Mouse (Mus musculus): ENCODE measurements around the gene Ppm1k. TPM values are rescaled to one million over a fixed set of nuclear protein-coding genes. Genes with fewer than 3 reads are reported as not detected.

Ppm1k gene
- polyA plus RNA-seq (2015; fragmentation: Nextera tagmentation; extraction: Ambion mirVana), result 7.0 and 7.8 TPM in 2 replicates

DNA sequence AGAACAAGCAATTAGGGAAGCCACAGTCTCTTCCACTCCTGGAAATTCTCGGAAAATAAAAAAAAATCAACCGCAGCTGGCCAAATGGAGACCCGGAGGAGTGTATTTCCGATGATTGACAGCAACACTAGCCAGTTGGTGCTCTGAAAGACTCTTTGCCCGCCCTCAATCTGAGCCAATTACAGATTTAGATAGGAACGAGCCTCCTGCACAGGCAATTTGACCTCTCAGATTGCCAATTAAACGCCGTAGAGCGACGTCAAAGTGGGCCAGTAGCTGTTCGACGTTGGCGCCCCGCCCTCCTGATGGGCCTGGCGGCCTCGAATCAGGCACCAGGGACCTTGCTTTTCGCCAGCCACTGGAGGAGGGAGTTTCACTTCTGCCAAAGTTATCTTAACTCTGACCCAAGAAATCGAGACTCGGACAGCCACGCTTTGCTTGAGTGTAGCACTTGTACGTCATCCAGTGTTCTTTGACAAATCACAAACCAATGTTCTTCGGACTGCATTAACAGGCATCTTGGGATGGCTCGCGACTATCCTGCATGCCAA, at the start of gene Ppm1k:
TSS of gene Ppm1k (minus strand) at position 83 of the 551 bp plus-strand sequence.
- H3K4me1 ChIP-seq, result peaks cover 17% of the 10 kb centered on the region
- H3K4me3 ChIP-seq, result peak within 1 kb of the TSS; percentile 77
- no peaks in the 10 kb centered on the region for H3K9me3 ChIP-seq
- 0% methylated on average over 24 of the region's 24 CpGs for WGBS
- H3K27ac ChIP-seq (replicated peaks), result peak within 1 kb of the TSS; percentile 79
- peak; percentile 99 for ATAC-seq (replicated peaks)
- H3K36me3 ChIP-seq, result no peaks in the 10 kb centered on the region
- no peaks in the 10 kb centered on the region for H3K27me3 ChIP-seq
- H3K4me2 ChIP-seq (replicated peaks), result peak within 1 kb of the TSS; percentile 86
- H3K9ac ChIP-seq (replicated peaks), result peak within 1 kb of the TSS; percentile 80

GRCm38 (mm10) chr6:57582356-57582755, 47.1 kb upstream of the Ppm1k start:
- Histone ChIP-seq H3K4me1 (peaks cover 6% of the 10 kb centered on the region), H3K9me3 (no peaks in the 10 kb centered on the region), H3K27ac (replicated peaks) (no peak overlapping the region), H3K4me2 (replicated peaks) (no peak overlapping the region), H3K4me3 (no peak overlapping the region), H3K36me3 (no peaks in the 10 kb centered on the region), H3K9ac (replicated peaks) (no peak overlapping the region), H3K27me3 (no peaks in the 10 kb centered on the region)
- ATAC-seq (replicated peaks), result no peak
- 86% methylated on average over 4 of the region's 4 CpGs for WGBS

DNA sequence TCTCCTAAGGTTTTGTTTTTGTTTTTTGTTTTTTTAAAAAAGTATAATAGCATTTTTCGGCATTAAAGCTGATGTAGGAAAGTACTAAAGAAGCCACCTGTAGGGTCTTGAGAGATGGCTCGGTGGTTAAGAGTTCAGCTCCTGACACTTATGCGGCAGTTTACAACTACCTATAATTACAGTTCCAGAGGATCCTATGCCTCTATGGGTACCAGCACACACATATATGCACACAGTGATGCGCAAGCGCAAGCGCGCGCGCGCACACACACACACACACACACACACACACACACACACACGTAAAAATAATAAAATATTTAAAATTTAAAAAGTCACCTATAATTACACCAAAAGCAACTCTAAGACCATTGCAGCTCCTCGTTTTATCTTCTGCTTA, 46.3 kb upstream of the Ppm1k start:
- peaks cover 6% of the 10 kb centered on the region for H3K4me1 ChIP-seq
- H3K36me3 ChIP-seq, result no peaks in the 10 kb centered on the region
- no peaks in the 10 kb centered on the region for H3K27me3 ChIP-seq
- WGBS, result 88% methylated on average over 12 of the region's 12 CpGs
- no peaks in the 10 kb centered on the region for H3K9me3 ChIP-seq
- peak overlapping the region; percentile 37; the same call in 1 of the 2 replicates for H3K4me3 ChIP-seq
- no peak for ATAC-seq (replicated peaks)
- H3K27ac ChIP-seq (replicated peaks), result no peak overlapping the region
- H3K4me2 ChIP-seq (replicated peaks), result peak overlapping the region; percentile 57; the same call in 1 of the 2 replicates
- no peak overlapping the region for H3K9ac ChIP-seq (replicated peaks)

DNA sequence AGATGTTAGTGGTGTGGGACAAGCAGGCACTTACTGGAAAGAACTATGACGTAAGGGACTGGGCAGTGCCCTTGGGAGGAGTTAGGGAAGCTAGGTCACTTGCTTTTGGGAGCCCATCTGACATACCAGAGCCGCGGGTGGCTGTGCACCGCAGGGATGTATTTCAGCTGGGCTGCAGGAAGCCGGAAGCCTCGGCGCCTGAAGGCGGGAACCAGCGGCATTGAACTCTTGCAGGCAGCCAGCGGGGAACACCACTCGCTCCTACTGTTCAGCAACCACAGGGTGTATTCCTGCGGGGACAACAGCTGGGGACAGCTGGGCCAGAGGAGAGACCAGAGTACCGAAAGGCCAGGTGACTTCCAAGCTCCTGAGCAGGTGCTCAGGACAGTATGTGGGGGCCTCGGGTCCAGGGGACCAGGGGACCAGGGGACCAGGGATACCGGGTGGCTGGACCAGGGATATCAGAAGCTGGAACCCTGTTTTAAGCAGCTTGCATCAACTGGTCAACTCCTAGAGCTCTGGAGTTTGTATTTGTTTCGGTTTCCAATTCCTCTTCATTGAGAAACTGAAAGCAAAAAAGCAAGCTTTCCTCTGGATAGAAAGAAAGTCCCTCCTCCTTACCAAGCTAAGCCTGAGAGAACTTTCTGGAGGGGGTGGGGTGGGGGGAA, 45.7 kb upstream of the Ppm1k start, which contains the start of gene Herc6:
TSS of gene Herc6 (plus strand) at position 120 of the 668 bp plus-strand sequence.
- H3K4me1 ChIP-seq, result peaks cover 6% of the 10 kb centered on the region
- no peaks in the 10 kb centered on the region for H3K9me3 ChIP-seq
- peak within 1 kb of the TSS; percentile 57 for H3K4me2 ChIP-seq (replicated peaks)
- H3K9ac ChIP-seq (replicated peaks), result peak within 1 kb of the TSS; percentile 31; the same call in 1 of the 2 replicates
- peak; percentile 81 for ATAC-seq (replicated peaks)
- WGBS, result 3% methylated on average over 16 of the region's 16 CpGs
- H3K36me3 ChIP-seq, result no peaks in the 10 kb centered on the region
- H3K27me3 ChIP-seq, result no peaks in the 10 kb centered on the region
- H3K4me3 ChIP-seq, result peak within 1 kb of the TSS; percentile 37
- H3K27ac ChIP-seq (replicated peaks), result no peak within 1 kb of the TSS

- Histone ChIP-seq H3K27me3 (no peaks in the 10 kb centered on the region), H3K4me3 (no peak overlapping the region), H3K4me2 (replicated peaks) (no peak overlapping the region), H3K4me1 (no peaks in the 10 kb centered on the region), H3K27ac (replicated peaks) (no peak overlapping the region), H3K9ac (replicated peaks) (no peak overlapping the region), H3K9me3 (no peaks in the 10 kb centered on the region), H3K36me3 (no peaks in the 10 kb centered on the region)
- ATAC-seq (replicated peaks), result no peak
These were observed 36.3 kb upstream of the Ppm1k start for GRCm38 (mm10) chr6:57571587-57571986.

GRCm38 (mm10) chr6:57570170-57570974, 35.1 kb upstream of the Ppm1k start:
- Histone ChIP-seq H3K27me3 (no peaks in the 10 kb centered on the region), H3K4me2 (replicated peaks) (no peak overlapping the region), H3K4me3 (no peak overlapping the region), H3K27ac (replicated peaks) (no peak overlapping the region), H3K9ac (replicated peaks) (no peak overlapping the region), H3K36me3 (no peaks in the 10 kb centered on the region), H3K9me3 (no peaks in the 10 kb centered on the region), H3K4me1 (no peaks in the 10 kb centered on the region)
- ATAC-seq (replicated peaks), result peak; percentile 87
- 14% methylated on average over 6 of the region's 6 CpGs for WGBS

DNA sequence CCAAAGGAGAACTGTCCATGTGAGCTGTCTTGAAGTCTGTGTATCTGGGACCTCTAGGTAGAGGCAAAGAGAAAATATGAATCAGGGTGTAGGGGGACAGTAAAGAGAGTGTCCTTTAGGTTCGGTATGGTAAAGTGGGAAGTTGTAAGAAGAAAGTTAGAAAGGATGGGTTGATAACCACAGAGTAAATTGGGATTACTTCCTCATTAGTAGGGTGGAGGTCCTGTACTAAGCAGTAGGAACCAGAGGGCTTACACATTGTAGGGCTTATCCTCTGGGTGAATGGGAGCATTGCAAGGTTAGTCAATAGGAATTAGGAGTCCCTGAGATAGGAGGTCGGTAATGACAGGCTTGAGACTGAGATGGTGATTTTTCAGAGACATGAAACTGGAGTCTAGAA, 32.4 kb upstream of the Ppm1k start:
- no peaks in the 10 kb centered on the region for H3K9me3 ChIP-seq
- no peak overlapping the region for H3K27ac ChIP-seq (replicated peaks)
- H3K27me3 ChIP-seq, result no peaks in the 10 kb centered on the region
- ATAC-seq (replicated peaks), result no peak
- no peak overlapping the region for H3K9ac ChIP-seq (replicated peaks)
- H3K4me2 ChIP-seq (replicated peaks), result no peak overlapping the region
- H3K36me3 ChIP-seq, result no peaks in the 10 kb centered on the region
- H3K4me3 ChIP-seq, result no peak overlapping the region
- H3K4me1 ChIP-seq, result no peaks in the 10 kb centered on the region
- WGBS, result 90% methylated on average over 2 of the region's 2 CpGs

DNA sequence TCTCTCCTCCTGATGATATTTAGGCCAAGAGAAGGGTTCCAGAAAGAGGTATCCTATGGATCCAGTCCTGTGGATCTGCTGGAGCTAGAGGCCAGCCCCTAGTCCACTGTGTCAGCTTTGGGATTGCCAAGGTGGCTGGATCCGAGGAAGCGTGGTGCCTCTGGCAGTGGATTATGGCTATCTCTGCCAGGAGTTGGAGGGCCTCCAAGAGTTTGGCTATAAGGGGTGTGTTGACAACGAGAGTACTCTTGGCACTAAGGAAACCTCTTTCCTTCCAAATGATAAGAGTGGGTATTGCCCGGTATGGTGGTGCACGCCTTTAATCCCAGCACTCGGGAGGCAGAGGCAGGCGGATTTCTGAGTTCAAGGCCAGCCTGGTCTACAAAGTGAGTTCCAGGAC, 30.2 kb upstream of the Ppm1k start:
- ATAC-seq (replicated peaks), result no peak
- H3K4me3 ChIP-seq, result no peak overlapping the region
- H3K27me3 ChIP-seq, result no peaks in the 10 kb centered on the region
- no peaks in the 10 kb centered on the region for H3K4me1 ChIP-seq
- no peaks in the 10 kb centered on the region for H3K36me3 ChIP-seq
- 77% methylated on average over 7 of the region's 7 CpGs for WGBS
- H3K4me2 ChIP-seq (replicated peaks), result no peak overlapping the region
- no peak overlapping the region for H3K9ac ChIP-seq (replicated peaks)
- no peak overlapping the region for H3K27ac ChIP-seq (replicated peaks)
- no peaks in the 10 kb centered on the region for H3K9me3 ChIP-seq

DNA sequence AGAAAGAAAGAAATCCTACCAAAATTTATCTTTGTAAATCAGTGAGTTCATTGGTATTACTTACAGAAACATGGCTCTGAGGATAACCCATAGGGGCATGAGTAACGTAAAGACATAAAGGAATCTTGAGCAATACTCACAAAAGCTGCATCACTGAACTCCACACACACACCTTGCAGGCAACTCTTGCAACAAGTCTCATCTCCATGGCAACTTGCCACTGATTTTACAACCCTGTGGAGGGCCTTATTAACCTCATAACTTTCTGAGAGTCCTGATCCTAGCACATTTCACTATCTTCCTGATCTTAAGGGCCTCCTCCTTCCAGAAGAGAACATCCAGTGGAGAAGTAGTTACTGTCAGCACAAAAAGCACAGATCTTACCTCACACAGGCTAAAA, 28.2 kb upstream of the Ppm1k start:
- H3K4me3 ChIP-seq, result no peak overlapping the region
- H3K9me3 ChIP-seq, result no peaks in the 10 kb centered on the region
- no peak overlapping the region for H3K27ac ChIP-seq (replicated peaks)
- no peaks in the 10 kb centered on the region for H3K36me3 ChIP-seq
- no peak overlapping the region for H3K4me2 ChIP-seq (replicated peaks)
- no peak for ATAC-seq (replicated peaks)
- H3K9ac ChIP-seq (replicated peaks), result no peak overlapping the region
- WGBS, result 87% methylated on average over 1 of the region's 1 CpGs
- H3K4me1 ChIP-seq, result no peaks in the 10 kb centered on the region
- no peaks in the 10 kb centered on the region for H3K27me3 ChIP-seq

GRCm38 (mm10) chr6:57557796-57558317, 22.6 kb upstream of the Ppm1k start:
- WGBS, result 44% methylated on average over 4 of the region's 4 CpGs
- Histone ChIP-seq H3K4me3 (no peak overlapping the region), H3K4me1 (no peaks in the 10 kb centered on the region), H3K9me3 (no peaks in the 10 kb centered on the region), H3K27ac (replicated peaks) (no peak overlapping the region), H3K4me2 (replicated peaks) (no peak overlapping the region), H3K27me3 (no peaks in the 10 kb centered on the region), H3K9ac (replicated peaks) (no peak overlapping the region), H3K36me3 (no peaks in the 10 kb centered on the region)
- ATAC-seq (replicated peaks), result no peak

- H3K27me3 ChIP-seq, result no peaks in the 10 kb centered on the region
- H3K9me3 ChIP-seq, result no peaks in the 10 kb centered on the region
- H3K9ac ChIP-seq (replicated peaks), result no peak overlapping the region
- no peak overlapping the region for H3K4me2 ChIP-seq (replicated peaks)
- H3K36me3 ChIP-seq, result no peaks in the 10 kb centered on the region
- 90% methylated on average over 3 of the region's 3 CpGs for WGBS
- ATAC-seq (replicated peaks), result no peak
- H3K4me3 ChIP-seq, result no peak overlapping the region
- no peak overlapping the region for H3K27ac ChIP-seq (replicated peaks)
- no peaks in the 10 kb centered on the region for H3K4me1 ChIP-seq
These were observed 16.0 kb upstream of the Ppm1k start for GRCm38 (mm10) chr6:57551211-57551796.

DNA sequence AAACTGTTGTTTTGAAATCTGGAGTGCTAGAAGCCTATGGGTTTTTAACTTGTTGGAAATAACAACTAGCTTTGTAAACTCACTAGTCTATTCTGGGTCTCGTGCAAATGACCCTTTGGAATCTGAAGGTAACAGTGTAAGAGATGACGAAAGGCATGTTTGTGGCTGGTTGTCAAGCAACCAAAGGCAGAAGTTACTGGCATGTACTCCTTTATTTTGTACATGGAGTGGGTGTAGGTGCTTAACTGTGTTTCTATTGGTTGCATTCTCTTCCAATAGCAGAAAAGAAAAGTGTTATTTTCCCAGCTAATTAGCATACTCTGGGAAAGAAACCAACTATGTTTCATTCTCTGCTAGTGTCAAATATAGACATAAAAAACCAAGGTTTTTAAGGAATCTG, 9.6 kb upstream of the Ppm1k start:
- whole genome bisulfite sequencing, result 45% methylated on average over 2 of the region's 2 CpGs
- no peaks in the 10 kb centered on the region for H3K36me3 ChIP-seq
- H3K4me2 ChIP-seq (replicated peaks), result no peak overlapping the region
- no peaks in the 10 kb centered on the region for H3K9me3 ChIP-seq
- no peaks in the 10 kb centered on the region for H3K4me1 ChIP-seq
- no peak; the same call in 1 of the 2 replicates for ATAC-seq (replicated peaks)
- H3K27me3 ChIP-seq, result no peaks in the 10 kb centered on the region
- H3K9ac ChIP-seq (replicated peaks), result no peak overlapping the region
- H3K4me3 ChIP-seq, result no peak overlapping the region
- H3K27ac ChIP-seq (replicated peaks), result no peak overlapping the region
